Mouse (Mus musculus) forebrain, embryonic 12.5 days (tissue): ENCODE results near the gene Cenpp. TPM values are rescaled to one million over a fixed set of nuclear protein-coding genes. Genes with fewer than 3 reads are reported as not detected.
"Not testable (repeated sequence)": the region's sequence is repeated elsewhere in the genome, so short reads cannot be mapped to it uniquely, and the experiment has no call there.

Experiments used
- ATAC-seq: fragments of 200-750 bp; cut with Nextera tagmentation; 2 replicates; pipeline ENCODE4 v1.8.0; 2017; ENCODE audit warnings: moderate TSS enrichment; ENCODE audit not compliant: low FRiP score
- H3K27ac ChIP-seq: fragments of 300-500 bp; sonication (generic); 2 replicates; pipeline ENCODE4 v1.5.1; 2016; ENCODE audit warnings: mild to moderate bottlenecking
- H3K27me3 ChIP-seq: fragments of 300-500 bp; sonication (generic); 2 replicates; pipeline ENCODE4 v1.6.1; 2016; ENCODE audit warnings: mild to moderate bottlenecking
- H3K36me3 ChIP-seq: fragments of 300-500 bp; sonication (generic); replicated peaks from 2 replicates; pipeline ENCODE4 v1.6.1; 2016; ENCODE audit warnings: mild to moderate bottlenecking
- H3K4me1 ChIP-seq: fragments of 300-500 bp; sonication (generic); 2 replicates; pipeline ENCODE4 v1.6.1; 2016
- H3K4me2 ChIP-seq: fragments of 300-500 bp; sonication (generic); 2 replicates; pipeline ENCODE4 v1.6.1; 2016; ENCODE audit warnings: mild to moderate bottlenecking, moderate library complexity
- H3K4me3 ChIP-seq: fragments of 300-500 bp; sonication (generic); replicated peaks from 2 replicates; pipeline ENCODE4 v1.5.1; 2016; ENCODE audit warnings: mild to moderate bottlenecking
- H3K9ac ChIP-seq: fragments of 300-500 bp; sonication (generic); 2 replicates; pipeline ENCODE4 v1.6.1; 2016; ENCODE audit warnings: mild to moderate bottlenecking
- H3K9me3 ChIP-seq: fragments of 300-500 bp; sonication (generic); 2 replicates; pipeline ENCODE4 v1.6.1; 2016
- WGBS: fragments of 180-500 bp; shearing (Covaris S2); methylation state at CpG from one replicate; pipeline ENCODE4 v1.1.7; 2016; 5-methylcytosine and 5-hydroxymethylcytosine counted together
- polyA plus RNA-seq: library from polyadenylated mRNA; unstranded; fragments of >200 nt; fragmentation: Nextera tagmentation; extraction: Ambion mirVana; gene quantifications from 2 replicates; pipeline ENCODE4 v1.2.1, GENCODE M21; 2016

Cenpp gene
- polyA plus RNA-seq, 1 experiment from 2014 or later: 30.7 TPM

DNA sequence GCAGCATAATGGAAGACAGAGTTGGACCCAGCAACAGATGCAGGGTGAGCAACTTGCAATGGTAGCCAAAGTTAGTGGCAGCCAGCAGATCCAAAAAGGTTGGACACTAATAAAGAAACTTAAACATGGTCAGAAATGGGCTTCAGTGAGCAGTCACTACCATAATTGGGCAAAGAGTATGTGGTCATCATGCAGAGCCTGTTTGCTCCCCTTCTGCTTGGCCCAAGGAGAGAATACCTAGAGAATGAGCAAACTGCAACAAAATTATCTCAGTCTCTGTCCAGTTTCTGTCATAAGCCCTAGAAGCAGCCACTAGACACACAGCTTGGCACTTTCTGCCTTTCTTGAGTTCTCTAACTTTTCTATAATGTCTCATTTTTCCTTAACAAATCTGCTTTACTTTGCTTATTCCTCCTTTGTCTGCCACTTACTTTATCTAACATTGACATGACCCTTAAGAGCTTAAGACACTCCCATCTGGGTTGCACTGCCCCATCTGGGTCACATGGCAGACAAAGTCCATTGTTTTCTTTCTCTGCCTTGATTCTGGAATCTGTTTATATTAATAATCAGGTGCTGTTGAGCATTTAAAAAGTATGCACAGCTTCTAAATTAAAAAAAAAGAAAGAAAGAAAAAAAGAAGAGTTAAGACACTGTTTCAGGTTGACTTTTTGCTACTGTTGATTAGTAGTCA lies 8.8 kb downstream of the Cenpp start:
- H3K9me3 ChIP-seq: no peaks in the 10 kb centered on the region
- no peak overlapping the region for H3K4me2 ChIP-seq
- H3K4me3 ChIP-seq: no peak overlapping the region
- no peak for ATAC-seq
- no peaks in the 10 kb centered on the region for H3K36me3 ChIP-seq
- no peak overlapping the region for H3K27ac ChIP-seq
- H3K4me1 ChIP-seq: no peaks in the 10 kb centered on the region
- no peak overlapping the region for H3K9ac ChIP-seq
- no peaks in the 10 kb centered on the region for H3K27me3 ChIP-seq

DNA sequence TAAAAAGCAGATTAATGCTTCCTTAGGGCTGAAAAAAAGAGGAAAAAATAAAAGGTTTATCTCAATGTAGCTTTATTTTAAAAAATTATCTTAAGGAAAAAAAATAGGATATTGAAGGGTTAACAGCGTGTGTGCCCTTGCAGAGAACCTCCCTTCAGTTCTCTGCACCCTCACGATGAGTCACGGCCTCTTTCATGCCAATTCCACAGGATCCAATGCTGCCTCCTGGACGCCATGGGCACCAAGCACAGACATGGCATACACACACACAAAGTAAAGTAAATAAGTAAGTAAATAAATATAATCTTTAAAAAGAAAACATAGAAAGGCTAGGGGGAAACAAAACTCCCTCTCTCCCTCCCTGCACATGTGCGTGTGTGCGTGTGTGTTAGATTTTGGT lies 9.9 kb downstream of the Cenpp start:
- WGBS: 75% methylated on average over 6 of the region's 6 CpGs
- no peak overlapping the region for H3K4me3 ChIP-seq
- no peak for ATAC-seq

DNA sequence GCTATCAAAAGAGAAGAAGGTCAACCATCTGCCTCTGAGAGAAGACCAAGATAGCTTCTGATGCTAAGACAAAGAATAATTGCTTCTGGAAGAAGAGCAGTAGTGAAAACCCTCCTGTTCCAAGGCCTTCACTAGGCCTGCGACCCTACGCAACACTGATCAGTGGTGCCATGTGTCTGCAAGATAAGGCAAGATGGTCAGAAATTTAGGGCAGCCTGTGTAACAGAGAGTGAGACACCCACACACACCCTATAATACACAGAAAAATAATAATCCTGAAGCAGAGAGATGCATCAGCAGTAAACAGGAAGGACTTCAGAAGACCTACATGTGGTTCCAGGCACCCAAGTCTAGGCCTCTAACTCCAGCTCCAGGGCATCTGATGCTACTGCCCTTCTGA lies 12.6 kb downstream of the Cenpp start:
- no peak for ATAC-seq
- Histone ChIP-seq H3K9ac (no peak overlapping the region), H3K4me2 (no peak overlapping the region), H3K36me3 (0 out of 2 replicates have a peak, but pooled peaks cover 3% of the 10 kb centered on the region), H3K27me3 (no peaks in the 10 kb centered on the region), H3K9me3 (no peaks in the 10 kb centered on the region), H3K4me1 (no peaks in the 10 kb centered on the region), H3K4me3 (no peak overlapping the region), H3K27ac (no peak overlapping the region)
- 96% methylated on average over 2 of the region's 2 CpGs for WGBS

More for the DNA sequence above, 9.9 kb downstream of the Cenpp start:
- H3K4me1 ChIP-seq: no peaks in the 10 kb centered on the region
- no peaks in the 10 kb centered on the region for H3K36me3 ChIP-seq
- no peak overlapping the region for H3K27ac ChIP-seq
- no peaks in the 10 kb centered on the region for H3K9me3 ChIP-seq
- no peak overlapping the region for H3K4me2 ChIP-seq
- H3K9ac ChIP-seq: no peak overlapping the region
- no peaks in the 10 kb centered on the region for H3K27me3 ChIP-seq

DNA sequence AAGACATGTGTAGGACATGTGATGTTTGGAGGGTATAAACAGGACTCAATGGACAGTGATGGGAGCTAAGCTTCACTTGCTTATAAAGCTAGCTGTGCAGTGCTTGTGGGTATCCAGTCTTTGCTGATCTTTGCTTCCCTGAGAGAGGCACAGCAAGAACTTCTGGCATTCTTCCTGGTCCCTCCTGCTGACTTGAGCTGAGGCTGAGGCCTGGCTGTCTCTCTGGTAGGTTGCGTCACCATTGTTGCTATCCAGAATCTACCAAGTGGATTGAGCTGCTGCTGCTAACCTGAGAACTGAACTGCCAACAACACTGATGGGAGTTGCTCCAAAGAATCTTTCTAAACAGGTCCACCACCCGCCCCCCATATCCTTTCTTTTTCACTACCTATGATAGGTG lies 23.5 kb downstream of the Cenpp start:
- ATAC-seq: no peak
- Histone ChIP-seq H3K4me2 (no peak overlapping the region), H3K9ac (no peak overlapping the region), H3K4me3 (no peak overlapping the region), H3K27ac (no peak overlapping the region), H3K36me3 (no peaks in the 10 kb centered on the region), H3K27me3 (no peaks in the 10 kb centered on the region), H3K4me1 (no peaks in the 10 kb centered on the region), H3K9me3 (no peaks in the 10 kb centered on the region)
- 90% methylated on average over 2 of the region's 2 CpGs for WGBS

- Histone ChIP-seq H3K9ac (no peak overlapping the region), H3K4me1 (no peaks in the 10 kb centered on the region), H3K4me3 (no peak overlapping the region), H3K4me2 (no peak overlapping the region), H3K27me3 (no peaks in the 10 kb centered on the region), H3K36me3 (no peaks in the 10 kb centered on the region), H3K27ac (no peak overlapping the region), H3K9me3 (no peaks in the 10 kb centered on the region)
- no peak for ATAC-seq
Measured at GRCm38 (mm10) chr13:49628167-49628566, 24.4 kb downstream of the Cenpp start.

DNA sequence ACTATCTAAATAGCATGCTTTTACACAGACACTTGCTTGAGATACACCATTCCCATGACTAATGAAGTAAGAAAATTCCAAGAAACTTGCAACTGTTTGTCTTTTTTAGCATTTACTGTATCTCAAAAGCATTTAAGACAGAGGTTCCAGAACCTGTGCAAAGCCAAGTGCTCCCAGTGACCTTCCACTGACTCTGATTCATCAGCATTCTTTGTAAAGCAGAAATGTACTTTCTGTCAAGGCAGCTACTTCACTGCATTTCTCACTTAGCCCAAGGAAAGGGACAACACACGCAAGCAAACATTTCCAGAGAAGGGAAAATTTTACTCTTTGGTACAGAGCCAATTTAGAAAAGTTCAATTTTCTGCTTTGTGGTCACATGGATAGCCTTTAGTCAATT lies 29.4 kb downstream of the Cenpp start:
- H3K4me3 ChIP-seq: no peak overlapping the region
- H3K4me2 ChIP-seq: no peak overlapping the region
- no peak for ATAC-seq
- no peak overlapping the region for H3K9ac ChIP-seq
- 95% methylated on average over 1 of the region's 1 CpGs for WGBS
- no peaks in the 10 kb centered on the region for H3K9me3 ChIP-seq
- H3K27ac ChIP-seq: no peak overlapping the region
- H3K36me3 ChIP-seq: no peaks in the 10 kb centered on the region
- no peaks in the 10 kb centered on the region for H3K27me3 ChIP-seq
- no peaks in the 10 kb centered on the region for H3K4me1 ChIP-seq

GRCm38 (mm10) chr13:49618365-49618764 lies 34.2 kb downstream of the Cenpp start:
- Histone ChIP-seq H3K9ac (no peak overlapping the region), H3K9me3 (no peaks in the 10 kb centered on the region)

DNA sequence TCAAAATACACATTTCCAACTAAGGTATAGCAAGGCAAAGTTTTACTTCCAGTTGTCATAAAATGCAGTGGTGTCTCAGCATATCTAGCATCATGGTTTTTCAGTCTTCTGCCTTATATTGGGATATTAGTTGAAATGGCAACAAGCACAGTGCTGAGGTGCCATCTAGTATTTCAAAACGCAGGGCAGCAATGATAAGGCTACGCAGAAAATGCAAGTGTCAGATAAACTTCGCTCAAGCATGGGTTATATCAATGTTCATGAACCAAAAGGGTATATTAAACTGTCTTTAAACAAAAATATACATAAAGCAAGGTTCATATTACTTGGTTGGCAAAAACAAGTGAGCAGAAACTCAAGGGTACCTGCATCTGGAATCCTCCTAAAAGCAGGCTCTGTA lies 35.6 kb downstream of the Cenpp start:
- no peak overlapping the region for H3K4me2 ChIP-seq
- H3K4me3 ChIP-seq: no peak overlapping the region
- ATAC-seq: no peak
- H3K9me3 ChIP-seq: no peaks in the 10 kb centered on the region
- WGBS: 94% methylated on average over 3 of the region's 3 CpGs
- no peak overlapping the region for H3K27ac ChIP-seq
- H3K9ac ChIP-seq: no peak overlapping the region
- H3K27me3 ChIP-seq: no peaks in the 10 kb centered on the region
- no peaks in the 10 kb centered on the region for H3K36me3 ChIP-seq
- H3K4me1 ChIP-seq: no peaks in the 10 kb centered on the region

More at GRCm38 (mm10) chr13:49618365-49618764, 34.2 kb downstream of the Cenpp start:
- Histone ChIP-seq H3K36me3 (no peaks in the 10 kb centered on the region), H3K27ac (no peak overlapping the region), H3K4me2 (no peak overlapping the region), H3K27me3 (no peaks in the 10 kb centered on the region), H3K4me1 (no peaks in the 10 kb centered on the region), H3K4me3 (no peak overlapping the region)
- no peak for ATAC-seq

GRCm38 (mm10) chr13:49608589-49609322 lies 43.8 kb downstream of the Cenpp start:
- Histone ChIP-seq H3K27me3 (no peaks in the 10 kb centered on the region), H3K4me2 (no peak overlapping the region), H3K36me3 (no peaks in the 10 kb centered on the region), H3K4me1 (no peaks in the 10 kb centered on the region), H3K9ac (no peak overlapping the region), H3K27ac (no peak overlapping the region), H3K9me3 (no peaks in the 10 kb centered on the region), H3K4me3 (no peak overlapping the region)
- ATAC-seq: no peak
- WGBS: 82% methylated on average over 4 of the region's 4 CpGs

- H3K4me3 ChIP-seq: no peak within 1 kb of the TSS
- 69% methylated on average over 4 of the region's 4 CpGs for WGBS
- no peak within 1 kb of the TSS for H3K4me2 ChIP-seq
- H3K9ac ChIP-seq: no peak within 1 kb of the TSS
- no peaks in the 10 kb centered on the region for H3K4me1 ChIP-seq
- no peaks in the 10 kb centered on the region for H3K36me3 ChIP-seq
- ATAC-seq: no peak
- no peaks in the 10 kb centered on the region for H3K9me3 ChIP-seq
- no peak within 1 kb of the TSS for H3K27ac ChIP-seq
- H3K27me3 ChIP-seq: no peaks in the 10 kb centered on the region
Measured at GRCm38 (mm10) chr13:49607714-49608113, 44.9 kb downstream of the Cenpp start, which contains the start of gene Ogn. TSS of gene Ogn (plus strand) at chr13:49608046.

DNA sequence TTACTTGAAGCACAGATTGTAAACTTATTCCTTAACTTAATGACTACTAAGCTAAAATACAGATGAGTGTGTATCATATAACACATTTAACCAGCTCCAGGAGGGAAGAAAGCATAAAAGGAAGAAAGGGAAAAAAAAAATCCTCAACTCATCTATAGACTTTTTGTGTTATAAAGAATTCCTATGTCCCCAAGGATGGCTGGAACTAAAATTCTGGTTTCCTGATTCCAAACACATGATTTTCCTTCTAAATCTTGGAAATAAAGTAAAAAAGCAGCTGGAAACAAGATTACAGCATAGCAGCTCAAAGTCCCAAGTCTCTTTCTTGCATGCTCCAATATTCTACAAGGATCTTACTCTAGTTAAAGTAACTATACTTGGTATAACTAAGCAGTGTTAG lies 49.0 kb downstream of the Cenpp start:
- H3K9me3 ChIP-seq: no peaks in the 10 kb centered on the region
- no peaks in the 10 kb centered on the region for H3K36me3 ChIP-seq
- no peak overlapping the region for H3K4me3 ChIP-seq
- no peak overlapping the region for H3K27ac ChIP-seq
- no peaks in the 10 kb centered on the region for H3K27me3 ChIP-seq
- no peak overlapping the region for H3K9ac ChIP-seq
- H3K4me2 ChIP-seq: no peak overlapping the region
- ATAC-seq: no peak
- no peaks in the 10 kb centered on the region for H3K4me1 ChIP-seq

DNA sequence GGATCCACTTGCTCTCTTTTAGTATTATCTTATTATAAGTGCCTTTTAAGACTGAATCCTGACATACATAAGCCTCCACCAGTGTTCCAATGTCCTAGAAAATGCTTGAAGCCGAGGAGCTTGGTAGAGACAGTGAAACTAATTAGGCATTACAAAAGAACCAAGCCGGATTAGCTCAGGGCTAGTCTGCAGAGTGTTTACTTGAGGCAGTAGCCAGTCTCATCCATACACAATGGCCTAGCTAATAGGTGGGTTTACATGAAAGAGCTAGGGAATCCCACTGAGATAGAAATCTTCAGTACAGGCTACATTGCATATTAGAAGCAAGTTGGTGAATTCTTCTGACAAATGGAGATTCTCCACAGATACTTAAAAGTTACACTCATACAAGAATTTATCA lies 50.0 kb downstream of the Cenpp start:
- H3K36me3 ChIP-seq, H3K9me3 ChIP-seq, H3K4me3 ChIP-seq, H3K27me3 ChIP-seq, H3K4me2 ChIP-seq, H3K27ac ChIP-seq, H3K9ac ChIP-seq, ATAC-seq, H3K4me1 ChIP-seq: not testable (repeated sequence)
- WGBS: 16% methylated on average over 2 of the region's 2 CpGs

DNA sequence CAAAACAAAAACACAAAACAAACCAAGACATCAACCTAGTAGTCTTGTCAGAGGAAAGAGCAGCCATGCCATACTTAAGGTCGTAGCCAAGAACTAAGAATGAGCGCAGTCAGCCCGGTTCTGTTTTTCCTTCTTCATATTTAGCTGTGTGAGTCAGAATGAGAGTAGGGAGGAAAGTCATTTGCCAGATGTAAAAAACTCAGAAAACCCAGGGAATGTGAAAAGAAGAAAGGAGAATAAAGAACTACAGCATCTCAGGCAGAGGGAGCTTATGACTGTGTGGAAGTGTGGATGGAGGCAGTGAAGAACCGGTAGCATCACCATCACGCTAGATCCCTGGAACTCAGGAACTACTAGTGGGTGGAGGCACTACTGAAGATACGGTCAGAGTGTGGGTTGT lies 66.5 kb downstream of the Cenpp start:
- Histone ChIP-seq H3K4me3 (no peak overlapping the region), H3K9ac (no peak overlapping the region), H3K9me3 (no peaks in the 10 kb centered on the region), H3K4me1 (no peaks in the 10 kb centered on the region), H3K27ac (no peak overlapping the region), H3K36me3 (no peaks in the 10 kb centered on the region), H3K27me3 (no peaks in the 10 kb centered on the region), H3K4me2 (no peak overlapping the region)
- 94% methylated on average over 6 of the region's 6 CpGs for WGBS
- no peak for ATAC-seq
